Mouse (Mus musculus) bone marrow, adult 2 months (tissue): ENCODE measurements around the gene Rictor. TPM values are rescaled to one million over a fixed set of nuclear protein-coding genes. Genes with fewer than 3 reads are reported as not detected.

Experiments
- H3K27ac ChIP-seq: fragments of 200-500 bp; 2 replicates; pipeline ENCODE4 v1.5.1; 2012; ENCODE audit warnings: low read depth, mild to moderate bottlenecking, control low read depth, inconsistent platforms, low read length; ENCODE audit not compliant: control insufficient read depth, poor library complexity, insufficient read depth
- H3K4me1 ChIP-seq: fragments of 200-500 bp; 2 replicates; pipeline ENCODE4 v1.6.1; 2011; ENCODE audit warnings: low read length; ENCODE audit not compliant: control insufficient read depth, insufficient read depth
- H3K4me3 ChIP-seq: fragments of 200-500 bp; replicated peaks from 2 replicates; pipeline ENCODE3; 2011; ENCODE audit warnings: mild to moderate bottlenecking, low read depth, low read length, control low read depth; ENCODE audit not compliant: control insufficient read depth
- CTCF ChIP-seq: fragments of 200-500 bp; IDR thresholded peaks from 2 replicates; pipeline ENCODE4 v1.5.1; 2011; ENCODE audit warnings: low read length, control low read depth; ENCODE audit not compliant: control insufficient read depth, insufficient read depth
- POLR2A ChIP-seq: fragments of 200-500 bp; IDR thresholded peaks from 2 replicates; pipeline ENCODE4 v1.6.1; 2011; ENCODE audit warnings: low read depth, mild to moderate bottlenecking, control low read depth, low read length, borderline replicate concordance; ENCODE audit not compliant: control insufficient read depth
- WGBS: fragments of 180-500 bp; shearing (Covaris S2); methylation state at CpG from one replicate; pipeline ENCODE4 v1.1.7; 2018; 5-methylcytosine and 5-hydroxymethylcytosine counted together
- polyA plus RNA-seq: library from polyadenylated mRNA; stranded (reverse); fragments of >200 nt; gene quantifications from 2 replicates; pipeline ENCODE4 v1.2.4, GENCODE M21; 2011; ENCODE audit warnings: low replicate concordance; ENCODE audit not compliant: missing spikeins, insufficient read depth, insufficient read length

The Rictor gene
- polyA plus RNA-seq, result 5.9 and 6.3 TPM in 2 replicates

GRCm38 (mm10) chr15:6707936-6708525 lies at the start of gene Rictor:
Gene Rictor, plus strand, starts transcription at chr15:6708379.
- WGBS, result under 1% methylated on average over 55 of the region's 82 CpGs
- H3K4me1 ChIP-seq, result no peaks in the 10 kb centered on the region; the same call in 1 of the 2 replicates
- TF ChIP-seq POLR2A (peak; percentile 77; the same call in 1 of the 2 replicates), CTCF (no peak)
- peak within 1 kb of the TSS; percentile 90 for H3K4me3 ChIP-seq
- H3K27ac ChIP-seq, result peak within 1 kb of the TSS; percentile 95

DNA sequence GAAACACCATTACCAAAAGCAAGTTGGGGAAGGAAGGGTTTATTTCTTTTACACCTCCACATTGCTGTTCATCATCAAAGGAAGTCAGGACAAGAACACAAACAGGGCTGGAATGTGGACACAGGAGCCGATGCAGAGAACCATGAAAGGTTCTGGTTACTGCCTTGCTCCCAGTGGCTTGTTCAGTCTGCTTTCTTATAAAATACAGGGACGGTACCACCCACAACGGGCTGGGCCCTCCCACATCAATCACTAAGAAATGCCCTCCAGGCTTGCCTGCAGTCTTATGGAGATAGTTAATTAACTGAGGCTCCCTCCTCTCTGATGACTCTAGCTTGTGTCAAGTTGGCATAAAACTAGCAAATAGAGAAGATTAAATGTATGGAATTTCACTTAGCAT lies 46.2 kb upstream of the Rictor start:
- Histone ChIP-seq H3K4me1 (no peaks in the 10 kb centered on the region), H3K27ac (no peak overlapping the region), H3K4me3 (no peak overlapping the region)
- WGBS, result 84% methylated on average over 3 of the region's 3 CpGs
- TF ChIP-seq CTCF (no peak), POLR2A (no peak)

DNA sequence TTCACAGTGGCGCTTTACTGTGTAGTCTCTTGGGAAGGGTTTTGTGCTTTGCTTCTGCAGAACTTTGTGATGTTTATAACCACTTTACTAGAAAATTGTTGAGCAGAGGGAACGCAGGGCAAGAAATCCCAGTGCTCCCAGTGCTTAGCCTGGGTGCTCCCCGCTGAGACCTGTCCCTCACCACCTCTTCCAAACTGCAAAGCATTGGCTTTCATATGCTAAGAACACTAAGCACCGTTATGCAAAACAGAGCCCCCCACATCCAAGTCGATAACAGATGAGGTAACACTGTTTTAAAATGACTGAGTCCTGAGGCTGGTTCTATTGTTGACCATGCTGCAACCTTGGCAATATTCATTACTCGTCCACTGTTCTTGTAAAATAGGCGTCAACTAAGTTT lies 44.2 kb upstream of the Rictor start:
- TF ChIP-seq CTCF (no peak), POLR2A (no peak)
- 79% methylated on average over 7 of the region's 7 CpGs for WGBS
- H3K4me3 ChIP-seq, result no peak overlapping the region
- no peak overlapping the region for H3K27ac ChIP-seq
- no peaks in the 10 kb centered on the region for H3K4me1 ChIP-seq

- TF ChIP-seq CTCF (no peak), POLR2A (no peak)
- 66% methylated on average over 5 of the region's 5 CpGs for WGBS
- no peak overlapping the region for H3K4me3 ChIP-seq
- no peaks in the 10 kb centered on the region for H3K4me1 ChIP-seq
- H3K27ac ChIP-seq, result no peak overlapping the region
These were observed 42.1 kb upstream of the Rictor start for GRCm38 (mm10) chr15:6666072-6666471.

DNA sequence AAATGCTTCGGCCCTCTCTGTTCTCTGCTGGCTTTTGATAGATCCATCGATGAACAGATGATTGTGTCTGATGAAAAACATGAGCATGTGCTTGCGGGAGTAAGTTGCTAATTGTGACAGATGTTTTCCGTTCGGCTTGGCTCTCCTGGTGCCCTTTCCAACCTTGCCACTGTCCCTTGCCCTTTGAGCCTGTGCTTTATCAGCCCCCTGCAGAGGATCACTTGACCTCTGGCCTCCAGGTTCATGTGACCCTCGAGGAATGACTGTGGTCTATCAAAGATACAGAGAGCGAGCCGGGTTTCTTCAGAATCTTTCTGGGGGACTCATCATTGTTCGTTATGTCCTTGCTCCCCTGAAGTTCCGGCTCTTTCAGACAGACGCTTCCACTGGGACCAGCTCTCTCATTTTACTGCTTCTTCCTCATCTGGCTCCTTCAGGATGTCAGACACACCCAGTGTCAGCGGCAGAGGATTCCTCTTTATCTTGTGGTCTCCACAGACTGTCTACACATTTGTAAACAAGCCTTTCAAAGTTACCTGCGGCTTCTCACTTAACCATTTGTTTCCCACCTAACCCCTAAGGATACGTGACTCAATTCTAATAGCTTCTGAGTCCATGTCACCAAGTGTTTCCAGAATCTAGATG lies 39.3 kb upstream of the Rictor start:
- WGBS, result 63% methylated on average over 14 of the region's 14 CpGs
- no peak for TF ChIP-seq CTCF
- TF ChIP-seq POLR2A, result no peak
- H3K4me3 ChIP-seq, result no peak overlapping the region
- no peaks in the 10 kb centered on the region for H3K4me1 ChIP-seq
- no peak overlapping the region for H3K27ac ChIP-seq

DNA sequence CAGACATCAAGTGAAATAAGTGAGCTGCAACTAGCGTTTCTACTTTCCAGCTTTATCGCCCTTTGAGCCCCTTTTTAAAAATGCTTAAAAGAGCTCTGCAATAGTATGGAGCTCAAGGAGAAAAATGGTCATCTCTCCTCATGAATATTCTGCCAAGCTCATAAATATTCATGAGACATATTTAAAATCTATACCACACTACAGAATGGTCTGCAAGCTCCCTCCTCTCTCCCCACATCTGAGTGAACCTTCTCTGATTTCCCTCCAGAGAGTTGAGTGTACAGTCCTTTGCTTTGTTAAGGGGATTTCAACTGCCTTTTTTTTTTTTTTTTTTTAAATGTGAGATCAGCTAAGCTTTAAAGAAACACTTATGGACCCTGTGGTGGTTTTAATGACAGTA lies 29.7 kb upstream of the Rictor start:
- Histone ChIP-seq H3K4me3 (no peak overlapping the region), H3K4me1 (no peaks in the 10 kb centered on the region), H3K27ac (no peak overlapping the region)
- WGBS, result 94% methylated on average over 2 of the region's 2 CpGs
- TF ChIP-seq CTCF (no peak), POLR2A (no peak)

GRCm38 (mm10) chr15:6702164-6702563 lies 6.0 kb upstream of the Rictor start:
- no peak overlapping the region for H3K27ac ChIP-seq
- H3K4me3 ChIP-seq, result no peak overlapping the region
- TF ChIP-seq CTCF, result peak; percentile 64
- TF ChIP-seq POLR2A, result no peak
- WGBS, result 33% methylated on average over 2 of the region's 2 CpGs
- H3K4me1 ChIP-seq, result no peaks in the 10 kb centered on the region

GRCm38 (mm10) chr15:6705351-6705901 lies 2.8 kb upstream of the Rictor start:
- H3K27ac ChIP-seq, result no peak overlapping the region
- no peak for TF ChIP-seq CTCF
- TF ChIP-seq POLR2A, result no peak
- 1% methylated on average over 7 of the region's 7 CpGs for WGBS
- no peaks in the 10 kb centered on the region; the same call in 1 of the 2 replicates for H3K4me1 ChIP-seq
- H3K4me3 ChIP-seq, result peak overlapping the region; percentile 56
